In genomic region chr17:10334481-10334880, GRCm38 (mm10) we compare ENCODE assay signal across 8 mouse cellular contexts. TPM values are rescaled to one million over a fixed set of nuclear protein-coding genes. Genes with fewer than 3 reads are reported as not detected.
DNase-seq lines count a peak whose midpoint lies in the region; ATAC-seq and TF ChIP-seq lines count a peak whose summit lies in the region.

No protein-coding gene starts in this region.

- 13% methylated on average over 1 of the region's 1 CpGs for WGBS in forebrain, embryonic 10.5 days
- 41% methylated on average over 1 of the region's 1 CpGs for WGBS in limb, embryonic 10.5 days
- 8% methylated on average over 1 of the region's 1 CpGs for WGBS in neural tube, embryonic 14.5 days

- H3K36me3 ChIP-seq in forebrain, embryonic 10.5 days (replicated peaks), result peaks cover 5% of the 10 kb centered on the region; the same call in 1 of the 2 replicates
- no peaks in the 10 kb centered on the region for H3K36me3 ChIP-seq in limb, embryonic 10.5 days
- no peaks in the 10 kb centered on the region for H3K36me3 ChIP-seq in neural tube, embryonic 14.5 days (ENCODE audit: control insufficient read depth, insufficient read depth, low read length)

- H3K27me3 ChIP-seq in forebrain, embryonic 10.5 days (ENCODE audit: poor library complexity, severe bottlenecking), result no peaks in the 10 kb centered on the region
- no peaks in the 10 kb centered on the region for H3K27me3 ChIP-seq in limb, embryonic 10.5 days (ENCODE audit: low read depth, poor library complexity, severe bottlenecking)
- no peaks in the 10 kb centered on the region for H3K27me3 ChIP-seq in neural tube, embryonic 14.5 days (ENCODE audit: control insufficient read depth, insufficient read depth, low read length)

- no peaks in the 10 kb centered on the region for H3K9me3 ChIP-seq in forebrain, embryonic 10.5 days
- H3K9me3 ChIP-seq in limb, embryonic 10.5 days (replicated peaks), result no peaks in the 10 kb centered on the region
- no peaks in the 10 kb centered on the region for H3K9me3 ChIP-seq in neural tube, embryonic 14.5 days (ENCODE audit: control insufficient read depth, low read length)

- peak overlapping the region; percentile 58 for H3K4me2 ChIP-seq in neural tube, embryonic 14.5 days (ENCODE audit: low read depth, low read length)

- H3K4me3 ChIP-seq in layer of hippocampus, adult 2 months, result peak overlapping the region; percentile 66
- peak overlapping the region; percentile 52 for H3K4me3 ChIP-seq in forebrain, embryonic 10.5 days
- peak overlapping the region; percentile 50 for H3K4me3 ChIP-seq in limb, embryonic 10.5 days
- peak overlapping the region; percentile 27 for H3K4me3 ChIP-seq in neural tube, embryonic 14.5 days (ENCODE audit: low read depth, low read length)

- peak overlapping the region; percentile 92 for H3K27ac ChIP-seq in layer of hippocampus, adult 2 months
- peak overlapping the region; percentile 96 for H3K27ac ChIP-seq in forebrain, embryonic 10.5 days
- peak overlapping the region; percentile 95 for H3K27ac ChIP-seq in limb, embryonic 10.5 days
- peak overlapping the region; percentile 90 for H3K27ac ChIP-seq in neural tube, embryonic 14.5 days (ENCODE audit: low read depth, low read length)

- H3K4me1 ChIP-seq in forebrain, embryonic 10.5 days, result peaks cover 57% of the 10 kb centered on the region
- H3K4me1 ChIP-seq in limb, embryonic 10.5 days, result peaks cover 43% of the 10 kb centered on the region
- peaks cover 12% of the 10 kb centered on the region; the same call in 1 of the 2 replicates for H3K4me1 ChIP-seq in neural tube, embryonic 14.5 days (ENCODE audit: control insufficient read depth, insufficient read depth, low read length)

- no peak for TF ChIP-seq CTCF in layer of hippocampus, adult 2 months (conservative IDR thresholded peaks at IDR 0.05)

- no peak for DNase-seq in layer of hippocampus, adult 2 months (ENCODE audit: low spot score in 2 of 2)
- DNase-seq in layer of hippocampus, postnatal 14 days (ENCODE audit: low spot score in 2 of 2), result no peak
- DNase-seq in forebrain, embryonic 10.5 days (ENCODE audit: extremely low spot score, low spot score), result no peak
- no peak for DNase-seq in limb, embryonic 10.5 days (ENCODE audit: low spot score)
- DNase-seq in layer of hippocampus, postnatal 36 days, result no peak
- DNase-seq in thymus, postnatal 36 days, result no peak
- no peak for DNase-seq in T-cell, adult 2 months (ENCODE audit: low spot score)

- peak; percentile 2; the same call in 1 of the 2 replicates for ATAC-seq in neural tube, embryonic 14.5 days (ENCODE audit: low read depth)

- H3K9ac ChIP-seq in neural tube, embryonic 14.5 days (replicated peaks; ENCODE audit: low read depth, low read length), result peak overlapping the region; percentile 52; the same call in 1 of the 2 replicates

RNA-seq across cellular contexts. Expression of gene Qk, which starts 14.8 kb away (rescaled TPM):
- 100 to 1,000 TPM; 364 to 385 TPM for total RNA-seq in layer of hippocampus, adult 2 months (2021)
- total RNA-seq in layer of hippocampus, postnatal 14 days (2021), result 100 to 1,000 TPM; 480 to 495 TPM
- 40.5 and 47.0 TPM in 2 replicates for polyA plus RNA-seq in forebrain, embryonic 10.5 days (2016; fragmentation: Nextera tagmentation; extraction: Ambion mirVana)
- polyA plus RNA-seq in limb, embryonic 10.5 days (2016; fragmentation: Nextera tagmentation; extraction: Ambion mirVana), result 23.9 and 24.2 TPM in 2 replicates
- polyA plus RNA-seq in neural tube, embryonic 14.5 days (2014; fragmentation: Nextera tagmentation; extraction: Ambion mirVana), result 64.6 and 70.0 TPM in 2 replicates
- total RNA-seq in layer of hippocampus, postnatal 36 days (2021), result 100 to 1,000 TPM; 367 to 426 TPM
